Mouse (Mus musculus) erythroid progenitor cell, adult 5-6 weeks (primary cell): Measurements from ENCODE around the gene Cpa4. TPM values are rescaled to one million over a fixed set of nuclear protein-coding genes. Genes with fewer than 3 reads are reported as not detected.

ENCODE experiments used
- ATAC-seq: replicated peaks from 2 replicates; pipeline ENCODE4 v1.8.0; 2016; ENCODE audit warnings: moderate number of reproducible peaks, mild to moderate bottlenecking, moderate TSS enrichment, inconsistent platforms; ENCODE audit not compliant: poor library complexity, low FRiP score, severe bottlenecking
- total RNA-seq, 2 experiments: library from RNA; stranded (forward) in 1 of 2; stranded (reverse) in 1 of 2; fragments of 150-400 nt in 1 of 2; fragments of 186-747, 209-891 nt in 1 of 2; gene quantifications; 2 replicates each; pipeline versions ENCODE4 v1.2.3 to v1.2.4; 2015 to 2017; ENCODE audit warnings: low replicate concordance in 2 of 2

Cpa4 gene
- total RNA-seq, 2 experiments from 2014 or later: not detected

GRCm38 (mm10) chr6:30586886-30587442 is 18.8 kb downstream of the Cpa4 start:
- no peak for ATAC-seq

- no peak for ATAC-seq
These were observed 21.6 kb downstream of the Cpa4 start for GRCm38 (mm10) chr6:30589819-30590218.

GRCm38 (mm10) chr6:30591851-30592404 is 23.8 kb downstream of the Cpa4 start:
- ATAC-seq: no peak

- ATAC-seq: no peak
These were observed 24.3 kb downstream of the Cpa4 start for GRCm38 (mm10) chr6:30592417-30592974.

GRCm38 (mm10) chr6:30594364-30594763 is 26.2 kb downstream of the Cpa4 start:
- no peak for ATAC-seq

- ATAC-seq: no peak
These were observed 28.2 kb downstream of the Cpa4 start for GRCm38 (mm10) chr6:30596230-30596898.

GRCm38 (mm10) chr6:30600033-30600432 is 31.9 kb downstream of the Cpa4 start:
- no peak for ATAC-seq

GRCm38 (mm10) chr6:30600995-30601394 is 32.8 kb downstream of the Cpa4 start:
- ATAC-seq: no peak

- ATAC-seq: no peak
These were observed 36.2 kb downstream of the Cpa4 start for GRCm38 (mm10) chr6:30604342-30604867.

- no peak for ATAC-seq
These were observed 36.9 kb downstream of the Cpa4 start for GRCm38 (mm10) chr6:30605111-30605510.

GRCm38 (mm10) chr6:30605672-30606071 is 37.5 kb downstream of the Cpa4 start:
- ATAC-seq: no peak

GRCm38 (mm10) chr6:30610710-30611109 is 42.5 kb downstream of the Cpa4 start, which contains the start of gene Cpa5:
Gene Cpa5 (plus strand): TSS chr6:30611010.
- ATAC-seq: no peak

- no peak for ATAC-seq
These were observed 43.0 kb downstream of the Cpa4 start for GRCm38 (mm10) chr6:30611212-30611611.

- ATAC-seq: no peak
These were observed 46.1 kb downstream of the Cpa4 start for GRCm38 (mm10) chr6:30614251-30614650.

GRCm38 (mm10) chr6:30615741-30616140 is 47.6 kb downstream of the Cpa4 start:
- ATAC-seq: no peak

- ATAC-seq: no peak
These were observed 48.3 kb downstream of the Cpa4 start for GRCm38 (mm10) chr6:30616491-30616941.

GRCm38 (mm10) chr6:30617020-30617958 is 49.1 kb downstream of the Cpa4 start:
- no peak for ATAC-seq

GRCm38 (mm10) chr6:30617959-30618590 is 49.9 kb downstream of the Cpa4 start:
- no peak for ATAC-seq

- ATAC-seq: no peak
These were observed 50.6 kb downstream of the Cpa4 start for GRCm38 (mm10) chr6:30618735-30619134.
